Mouse (Mus musculus): ENCODE results near the gene Zc2hc1c.

The Zc2hc1c gene

DNA sequence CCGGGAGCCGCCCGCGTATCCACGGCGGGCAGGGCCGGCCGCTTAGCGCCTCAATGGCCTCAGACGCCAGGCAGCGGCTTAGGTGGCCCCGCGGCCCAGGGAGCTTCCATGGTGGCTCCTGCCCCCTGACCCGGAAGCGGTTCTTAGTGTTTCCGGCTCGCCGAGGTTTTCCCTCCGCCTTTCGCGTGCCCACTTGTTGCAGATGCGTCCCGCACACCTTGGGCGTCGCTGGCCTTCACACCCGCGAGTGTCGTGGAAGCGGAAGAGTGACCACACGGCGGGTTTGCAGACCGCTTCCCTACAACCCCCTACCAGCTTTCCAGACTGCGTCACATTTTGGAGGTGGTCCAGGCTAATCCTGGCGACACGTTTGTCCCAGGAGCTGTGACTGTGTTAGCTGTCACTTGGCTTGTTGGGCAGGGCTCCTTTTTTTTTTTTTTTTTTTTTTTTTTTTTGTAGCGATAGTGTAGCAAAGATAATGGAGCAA is 50.9 kb downstream of the Zc2hc1c start, which contains the start of gene Nek9:
TSS of gene Nek9 (minus strand) at position 120 of the 487 bp plus-strand sequence.
- DNase-seq (ENCODE audit: low read depth, low spot score) = peak; percentile 81

DNA sequence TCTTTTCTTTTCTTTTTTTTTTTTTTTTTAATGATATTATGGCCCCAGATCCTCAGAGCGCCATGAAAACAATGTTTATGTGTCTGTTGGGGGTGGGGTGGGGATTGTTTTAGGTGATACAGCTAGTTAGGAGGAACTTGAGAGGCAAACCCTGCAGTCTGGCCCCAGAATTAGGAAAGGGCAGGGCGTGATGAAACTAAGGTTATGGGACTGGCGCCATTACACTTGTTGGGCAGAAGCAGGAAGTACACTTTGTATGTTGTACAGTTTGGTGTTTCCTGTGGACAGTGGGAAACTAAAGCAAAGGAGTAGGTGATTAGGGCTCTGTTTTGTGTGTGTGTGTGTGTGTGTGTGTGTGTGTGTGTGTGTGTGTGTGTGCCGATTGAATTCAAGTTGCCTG is 51.6 kb downstream of the Zc2hc1c start:
- no peak for DNase-seq (ENCODE audit: low read depth, low spot score)

DNA sequence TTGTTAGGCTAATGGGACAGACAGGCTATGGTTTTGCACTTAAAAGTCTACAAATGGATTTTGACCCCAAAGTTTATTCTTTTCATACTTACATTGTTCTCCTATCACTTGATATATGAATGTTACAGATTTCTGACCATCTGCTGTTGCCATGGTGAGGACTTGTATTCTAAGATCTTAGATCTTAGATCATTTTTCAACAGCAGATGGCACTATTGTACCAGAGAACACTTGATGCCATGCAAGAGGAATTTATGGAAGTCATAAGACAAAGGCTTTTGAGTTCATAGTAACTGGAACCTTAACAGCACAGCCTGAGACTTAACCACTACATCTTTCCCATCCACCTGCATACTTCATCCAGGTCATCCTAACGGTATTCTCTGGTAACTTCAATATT is 52.7 kb downstream of the Zc2hc1c start:
- peak; percentile 66 for DNase-seq (ENCODE audit: low read depth, low spot score)

DNA sequence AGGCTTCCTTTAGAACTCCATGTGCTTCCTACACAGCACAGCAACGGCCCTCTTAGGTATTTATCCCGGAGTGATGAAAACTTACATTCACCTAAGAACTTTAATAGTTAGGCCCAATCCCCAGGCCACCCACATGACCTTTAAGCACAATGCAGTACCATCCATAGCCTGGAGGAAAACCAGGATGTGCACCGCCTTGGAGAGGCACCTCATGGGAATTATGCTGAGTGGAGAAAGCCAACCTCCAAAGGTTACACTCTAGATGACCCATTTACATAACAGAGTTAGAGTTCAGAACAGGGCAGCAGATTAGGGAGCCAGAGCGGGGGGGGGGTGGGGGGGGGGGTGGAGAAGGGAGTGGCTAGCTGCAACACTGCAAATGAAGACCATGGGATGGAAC is 53.9 kb downstream of the Zc2hc1c start:
- no peak for DNase-seq (ENCODE audit: low read depth, low spot score)

DNA sequence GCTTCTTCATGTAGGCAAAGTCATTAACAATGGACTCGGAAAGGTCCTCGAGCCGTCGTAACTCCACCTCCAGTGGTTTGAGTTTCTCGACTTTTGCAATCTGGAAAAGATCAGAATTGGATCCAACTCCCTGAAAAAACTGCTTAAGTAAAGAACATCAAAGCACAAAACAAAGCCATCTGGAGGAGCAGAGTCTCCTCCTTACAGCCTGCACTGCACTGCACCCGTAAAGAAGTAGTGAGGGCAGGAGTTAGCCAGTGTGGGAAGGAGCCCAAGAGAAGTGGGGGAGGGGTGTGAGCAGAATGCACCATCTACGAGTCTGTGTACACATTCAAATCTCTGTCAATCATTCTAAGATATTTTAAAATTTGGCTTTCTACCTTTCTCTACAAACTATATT is 55.9 kb downstream of the Zc2hc1c start:
- DNase-seq (ENCODE audit: low read depth, low spot score) = no peak

DNA sequence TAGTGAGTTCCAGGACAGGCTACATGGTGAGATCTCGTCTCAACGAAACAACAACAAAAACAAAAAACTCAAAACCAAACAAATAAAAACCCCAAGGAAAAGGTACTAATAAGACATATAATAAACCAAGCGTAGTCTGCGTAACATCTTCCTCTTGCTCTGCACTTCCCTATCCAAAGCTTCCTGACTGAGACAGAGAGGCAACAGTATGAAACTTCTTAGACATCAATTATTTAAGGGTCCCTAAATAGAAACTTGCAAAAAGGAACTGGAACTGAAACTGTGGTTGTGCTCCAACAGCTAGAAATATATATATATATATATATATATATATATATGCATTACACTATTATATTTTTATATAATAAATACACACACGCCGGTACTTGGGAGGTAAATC is 57.2 kb downstream of the Zc2hc1c start:
- no peak for DNase-seq (ENCODE audit: low read depth, low spot score)

DNA sequence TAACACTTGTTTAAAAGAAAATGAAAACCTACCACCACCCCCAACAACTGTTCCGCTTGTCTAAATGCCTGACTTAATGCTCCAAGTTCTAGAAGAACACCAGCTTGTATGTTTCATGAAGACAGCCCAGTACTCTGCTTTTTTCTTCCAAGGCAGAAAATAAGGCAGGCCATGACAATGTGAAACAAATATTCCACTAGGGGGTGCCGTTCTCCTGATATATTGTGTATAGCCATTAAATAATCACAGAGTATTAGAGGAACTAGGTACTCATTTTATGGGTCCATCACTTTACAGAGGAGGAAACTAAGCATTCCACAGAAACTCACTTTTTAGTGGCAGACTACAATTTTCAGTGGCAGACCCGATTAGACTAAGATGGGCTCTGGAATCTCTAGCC is 58.0 kb downstream of the Zc2hc1c start:
- no peak for DNase-seq (ENCODE audit: low read depth, low spot score)

DNA sequence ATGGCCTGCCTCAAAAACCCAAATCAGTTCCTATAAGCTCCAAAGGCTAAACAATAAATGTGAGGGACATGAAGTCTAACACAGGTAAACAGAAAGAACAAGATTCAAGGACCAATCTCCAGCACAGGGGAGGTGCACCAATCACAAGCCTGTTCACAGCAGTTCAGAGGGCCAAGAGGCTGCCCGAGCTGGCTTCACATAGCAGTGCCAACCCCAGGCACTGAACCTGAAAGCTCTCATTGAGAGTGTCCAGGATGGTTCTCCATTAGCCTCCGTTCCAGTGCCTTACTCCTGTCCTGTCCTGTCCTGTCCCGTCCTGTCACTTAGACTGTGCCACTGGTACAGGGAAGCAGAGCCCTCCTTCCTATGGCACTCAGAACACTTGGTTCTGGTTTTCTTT is 58.8 kb downstream of the Zc2hc1c start:
- no peak for DNase-seq (ENCODE audit: low read depth, low spot score)

DNA sequence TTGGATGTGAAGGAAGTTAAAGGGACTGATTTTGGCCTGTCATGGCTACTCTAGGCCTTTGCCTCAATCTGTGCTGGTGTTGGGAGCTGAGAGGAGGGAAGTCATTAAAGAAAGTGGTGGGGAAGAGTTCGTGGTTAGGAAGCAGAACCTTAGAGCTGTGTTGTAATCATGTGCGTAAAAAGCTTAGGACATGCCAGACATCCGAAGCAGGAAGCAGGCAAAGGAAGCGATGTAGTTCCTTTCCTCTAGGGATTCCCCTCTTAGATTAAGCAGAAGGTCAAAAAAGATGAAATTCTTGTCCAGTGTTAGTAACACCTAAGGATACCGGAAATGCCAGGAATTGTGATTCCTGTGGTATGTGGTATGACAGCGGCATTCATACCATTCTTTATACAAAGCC is 59.9 kb downstream of the Zc2hc1c start:
- DNase-seq (ENCODE audit: low read depth, low spot score) = no peak

Measured in brain, embryonic 18.5 days (tissue).